Mouse (Mus musculus) kidney, postnatal 14 days (tissue): ENCODE measurements around the gene Ndufc2.
"Not testable (repeated sequence)": the region's sequence is repeated elsewhere in the genome, so short reads cannot be mapped to it uniquely, and the experiment has no call there.

ENCODE experiments used
- DNase-seq: peaks from one replicate; pipeline ENCODE4 v3.0.0; 2022; ENCODE audit warnings: mixed read lengths

The Ndufc2 gene

GRCm38 (mm10) chr7:97427296-97427695 is 27.5 kb downstream of the Ndufc2 start:
- no peak for DNase-seq

- DNase-seq: no peak
Measured at GRCm38 (mm10) chr7:97427778-97428420, 28.1 kb downstream of the Ndufc2 start.

- peak; percentile 77 for DNase-seq
Measured at GRCm38 (mm10) chr7:97429705-97430104, 29.9 kb downstream of the Ndufc2 start.

- DNase-seq: not testable (repeated sequence)
Measured at GRCm38 (mm10) chr7:97433517-97433916, 33.7 kb downstream of the Ndufc2 start.

- DNase-seq: no peak
Measured at GRCm38 (mm10) chr7:97434517-97434916, 34.7 kb downstream of the Ndufc2 start.

GRCm38 (mm10) chr7:97438986-97439385 is 39.2 kb downstream of the Ndufc2 start:
- DNase-seq: no peak

GRCm38 (mm10) chr7:97446171-97446925 is 46.5 kb downstream of the Ndufc2 start:
- peak; percentile 93 for DNase-seq

GRCm38 (mm10) chr7:97447050-97447531 is 47.3 kb downstream of the Ndufc2 start:
- peak; percentile 26 for DNase-seq

- not testable (repeated sequence) for DNase-seq
Measured at GRCm38 (mm10) chr7:97451023-97451422, 51.2 kb downstream of the Ndufc2 start, which contains the start of gene Kctd14. Kctd14 (plus strand) TSS chr7:97451323.

GRCm38 (mm10) chr7:97452196-97452595 is 52.4 kb downstream of the Ndufc2 start:
- no peak for DNase-seq

- peak; percentile 34 for DNase-seq
Measured at GRCm38 (mm10) chr7:97453141-97453921, 53.5 kb downstream of the Ndufc2 start.

GRCm38 (mm10) chr7:97454795-97455194 is 55.0 kb downstream of the Ndufc2 start:
- DNase-seq: no peak

GRCm38 (mm10) chr7:97455577-97455976 is 55.8 kb downstream of the Ndufc2 start:
- no peak for DNase-seq
